Mouse (Mus musculus) splenic B cell, adult 2 months (primary cell): Measurements from ENCODE around the gene Foxn3.

Experiments
- DNase-seq: peaks from one replicate; pipeline ENCODE4 v3.0.0-alpha.2; 2011; ENCODE audit warnings: low read depth, low spot score
- H3K27me3 ChIP-seq: 2 replicates; pipeline ENCODE4 v1.6.1; 2012; ENCODE audit warnings: mild to moderate bottlenecking, low read length, moderate library complexity, mixed read lengths; ENCODE audit not compliant: control insufficient read depth, poor library complexity, insufficient read depth, severe bottlenecking
- H3K36me3 ChIP-seq: 2 replicates; pipeline ENCODE4 v1.6.1; 2012; ENCODE audit warnings: mild to moderate bottlenecking, low read length, moderate library complexity, mixed read lengths; ENCODE audit not compliant: control insufficient read depth, poor library complexity, insufficient read depth, severe bottlenecking

The Foxn3 gene

DNA sequence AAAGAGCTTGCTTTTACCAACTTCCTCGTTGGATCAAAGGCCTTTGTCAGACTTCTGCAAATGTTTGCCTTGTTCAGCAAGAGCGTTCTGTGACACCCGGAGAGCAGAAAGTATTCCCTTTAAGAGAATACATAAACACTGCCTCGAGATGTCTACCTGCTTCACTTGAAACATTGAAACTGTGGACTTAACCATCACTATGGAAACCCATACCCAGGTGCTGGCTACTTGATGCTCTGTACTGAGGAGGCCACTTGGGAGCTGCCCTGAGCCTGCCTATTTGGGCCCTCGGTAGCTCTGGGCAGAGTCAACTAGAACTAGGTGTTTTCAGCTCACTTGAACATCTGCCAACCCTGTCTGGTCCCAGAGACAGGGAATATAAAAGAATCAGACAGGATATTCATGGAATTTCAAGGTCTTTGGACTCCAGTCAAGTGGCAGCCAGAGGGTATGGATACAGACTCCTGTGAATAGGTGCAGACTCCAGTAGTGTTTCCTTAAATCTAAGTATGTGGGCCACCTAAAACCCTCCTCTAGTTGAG, 323.1 kb downstream of the Foxn3 start:
- Histone ChIP-seq H3K27me3 (no peaks in the 10 kb centered on the region), H3K36me3 (0 out of 2 replicates have a peak, but pooled peaks cover 3% of the 10 kb centered on the region)
- no peak for DNase-seq

DNA sequence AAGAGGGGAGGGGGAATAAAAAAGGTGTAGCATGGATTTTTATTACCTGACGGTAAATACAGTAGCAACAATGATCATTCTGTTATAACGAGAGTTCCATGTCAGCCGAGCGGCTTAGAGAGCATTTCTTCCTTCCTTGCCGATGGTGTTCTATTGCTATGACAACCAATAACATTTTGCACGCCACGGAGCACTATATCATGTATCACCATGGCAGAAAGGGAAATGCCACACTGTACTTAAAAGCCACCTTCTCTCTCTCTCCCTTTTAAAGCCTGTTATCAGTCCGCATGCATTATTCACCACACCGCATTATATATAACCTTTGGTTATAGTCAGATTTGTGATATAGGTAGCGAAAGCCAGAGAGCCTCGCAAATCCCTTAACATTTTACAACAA, 323.6 kb downstream of the Foxn3 start:
- Histone ChIP-seq H3K36me3 (0 out of 2 replicates have a peak, but pooled peaks cover 3% of the 10 kb centered on the region), H3K27me3 (no peaks in the 10 kb centered on the region)
- no peak for DNase-seq

DNA sequence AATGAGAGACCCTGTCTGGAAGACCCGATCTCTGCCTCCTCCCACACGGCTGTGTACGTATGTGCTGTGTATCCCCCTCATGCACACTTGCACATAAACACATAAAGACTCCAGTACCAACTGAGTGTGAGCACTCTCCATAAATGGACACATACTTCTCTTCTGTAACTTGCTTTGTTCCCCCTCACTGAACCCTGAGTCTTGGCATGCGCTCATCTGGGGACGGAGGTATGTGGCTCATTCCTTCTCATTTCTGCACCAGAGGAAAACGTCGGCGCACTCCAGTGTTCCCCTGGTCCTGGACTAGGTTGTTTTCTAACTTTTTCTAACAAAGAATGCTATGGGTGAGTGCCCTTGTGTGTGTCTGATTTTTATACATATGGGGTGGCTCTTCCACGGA, 325.9 kb downstream of the Foxn3 start:
- Histone ChIP-seq H3K36me3 (no peaks in the 10 kb centered on the region; the same call in 1 of the 2 replicates), H3K27me3 (no peaks in the 10 kb centered on the region)
- no peak for DNase-seq

DNA sequence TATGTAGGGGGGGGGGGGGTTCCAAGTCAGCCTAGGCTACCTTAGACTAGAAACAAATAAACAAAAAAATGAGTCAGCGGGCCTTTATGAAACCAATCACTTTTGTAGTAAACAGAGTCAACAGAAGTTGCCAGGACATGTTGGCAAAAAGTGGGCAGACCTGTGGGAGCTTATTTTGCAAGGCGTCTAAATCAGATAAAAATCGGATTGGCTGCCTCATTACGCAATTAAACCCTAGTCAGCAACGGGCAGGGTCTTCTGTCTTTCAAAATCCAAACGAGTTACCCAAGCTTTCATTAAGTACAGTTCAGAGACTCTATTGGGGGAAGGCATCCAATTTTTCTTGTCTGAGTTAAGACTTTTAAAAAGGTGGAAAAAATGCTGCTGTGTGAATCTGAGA, 329.0 kb downstream of the Foxn3 start:
- no peaks in the 10 kb centered on the region for H3K27me3 ChIP-seq
- no peak for DNase-seq
- H3K36me3 ChIP-seq: no peaks in the 10 kb centered on the region; the same call in 1 of the 2 replicates

DNA sequence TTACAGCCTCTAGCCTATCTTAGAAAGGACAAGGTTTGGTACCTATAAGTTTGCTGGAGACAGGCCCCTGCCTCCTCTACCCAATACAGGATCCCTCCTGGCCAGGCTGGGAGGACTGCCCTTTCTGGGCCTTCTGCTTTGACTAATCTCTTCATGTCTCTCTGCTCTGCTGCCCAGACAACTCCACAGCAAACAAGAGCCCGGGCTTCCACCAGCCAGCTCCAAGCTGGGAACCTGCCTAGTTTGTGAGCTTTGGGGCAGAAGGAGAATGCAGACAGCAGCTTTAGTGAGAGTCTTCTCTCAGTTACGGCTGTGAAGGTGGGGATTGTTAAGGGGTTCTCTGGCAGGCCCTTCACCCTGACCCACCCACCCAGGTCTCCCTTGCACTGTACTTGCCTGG, 330.0 kb downstream of the Foxn3 start:
- no peaks in the 10 kb centered on the region; the same call in 1 of the 2 replicates for H3K36me3 ChIP-seq
- H3K27me3 ChIP-seq: no peaks in the 10 kb centered on the region
- no peak for DNase-seq

DNA sequence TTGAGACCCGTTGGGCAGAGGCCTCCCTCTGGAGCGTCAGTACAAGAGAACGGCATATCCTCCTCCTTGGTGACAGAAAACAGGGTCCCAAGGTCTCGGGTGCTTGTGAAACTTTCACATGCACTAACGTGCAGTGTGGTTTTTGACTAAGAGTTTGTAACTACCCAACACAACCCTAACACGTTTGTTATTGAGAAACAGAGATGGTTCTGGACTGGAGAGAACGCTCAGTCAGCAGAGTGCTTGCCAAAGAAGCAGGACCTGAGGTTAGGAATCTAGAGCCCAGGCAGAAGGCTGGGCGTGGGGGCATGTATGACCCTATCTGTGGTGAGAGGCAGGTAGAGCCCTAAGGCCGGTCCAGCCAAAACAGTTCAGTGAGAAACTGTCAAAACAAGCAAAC, 330.9 kb downstream of the Foxn3 start:
- Histone ChIP-seq H3K36me3 (no peaks in the 10 kb centered on the region; the same call in 1 of the 2 replicates), H3K27me3 (no peaks in the 10 kb centered on the region)
- no peak for DNase-seq

DNA sequence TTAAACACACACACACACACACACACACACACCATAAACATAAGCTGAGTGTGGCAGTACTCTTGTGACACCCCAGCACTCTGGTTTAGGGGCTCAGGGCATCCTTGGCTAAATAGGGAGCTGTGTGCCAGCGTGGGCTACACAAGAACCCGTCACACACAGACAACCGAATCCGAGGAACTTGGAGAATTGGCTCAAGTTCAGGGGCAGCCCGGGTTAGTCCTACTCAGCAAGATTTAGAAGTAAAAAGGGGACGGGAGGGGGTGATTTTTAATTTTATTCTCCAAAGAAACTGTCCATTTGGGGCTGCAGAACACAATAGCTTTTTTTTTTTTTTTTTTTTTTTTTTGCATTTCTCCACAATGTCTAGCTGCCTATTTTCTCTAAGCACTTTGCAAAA, 332.1 kb downstream of the Foxn3 start:
- no peak for DNase-seq
- Histone ChIP-seq H3K27me3 (no peaks in the 10 kb centered on the region), H3K36me3 (no peaks in the 10 kb centered on the region; the same call in 1 of the 2 replicates)

DNA sequence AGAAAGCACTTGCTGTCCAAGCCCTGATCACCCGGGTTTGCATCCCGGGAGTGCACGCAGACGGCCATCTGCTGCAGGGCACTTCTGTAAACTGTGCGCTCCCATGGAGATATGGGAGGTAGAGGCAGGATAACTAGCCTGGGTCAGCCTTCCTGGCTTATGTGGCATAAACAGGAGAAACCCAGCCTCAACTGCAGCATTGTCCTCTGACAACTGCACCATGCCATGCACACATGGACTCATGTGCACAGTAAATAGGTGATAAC, 332.7 kb downstream of the Foxn3 start:
- Histone ChIP-seq H3K27me3 (no peaks in the 10 kb centered on the region), H3K36me3 (no peaks in the 10 kb centered on the region; the same call in 1 of the 2 replicates)
- no peak for DNase-seq

DNA sequence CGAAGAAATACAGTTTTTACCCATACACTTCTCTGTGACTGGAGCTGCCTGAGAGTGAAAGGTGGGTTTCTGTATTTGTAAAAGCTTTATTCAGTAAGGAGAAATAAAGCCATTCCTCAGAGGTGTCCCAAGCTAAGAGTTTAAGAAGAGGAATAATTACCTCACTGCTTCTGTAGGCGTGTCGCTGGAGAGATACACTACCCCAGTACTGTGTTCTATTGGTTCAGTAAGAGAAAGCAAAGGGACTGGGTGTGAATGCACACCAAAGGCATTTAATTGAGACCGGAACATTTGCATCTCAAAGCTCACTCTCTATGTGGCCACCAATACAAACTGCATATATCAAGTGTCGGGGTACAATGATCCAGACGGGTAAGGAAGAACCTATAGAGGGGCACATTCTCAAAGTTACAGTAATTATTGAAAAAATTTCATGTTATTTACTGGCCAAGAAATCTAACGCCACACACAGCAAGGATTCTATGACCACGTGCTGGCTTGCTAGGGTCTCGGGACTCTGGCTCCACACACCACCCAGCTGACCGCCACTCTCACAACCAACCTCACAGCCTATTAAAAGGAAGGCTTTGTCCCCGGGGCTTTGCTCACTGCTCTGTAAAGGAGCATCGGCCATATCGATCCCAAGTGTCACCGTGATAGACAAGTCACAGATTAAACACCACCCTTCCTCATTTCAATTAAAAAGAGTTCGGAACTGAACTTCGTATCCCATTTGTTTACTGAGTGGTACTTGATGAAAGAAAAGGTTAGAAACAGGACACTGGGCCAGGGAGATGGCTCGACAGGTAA, 333.2 kb downstream of the Foxn3 start:
- DNase-seq: no peak
- Histone ChIP-seq H3K27me3 (no peaks in the 10 kb centered on the region), H3K36me3 (no peaks in the 10 kb centered on the region; the same call in 1 of the 2 replicates)

DNA sequence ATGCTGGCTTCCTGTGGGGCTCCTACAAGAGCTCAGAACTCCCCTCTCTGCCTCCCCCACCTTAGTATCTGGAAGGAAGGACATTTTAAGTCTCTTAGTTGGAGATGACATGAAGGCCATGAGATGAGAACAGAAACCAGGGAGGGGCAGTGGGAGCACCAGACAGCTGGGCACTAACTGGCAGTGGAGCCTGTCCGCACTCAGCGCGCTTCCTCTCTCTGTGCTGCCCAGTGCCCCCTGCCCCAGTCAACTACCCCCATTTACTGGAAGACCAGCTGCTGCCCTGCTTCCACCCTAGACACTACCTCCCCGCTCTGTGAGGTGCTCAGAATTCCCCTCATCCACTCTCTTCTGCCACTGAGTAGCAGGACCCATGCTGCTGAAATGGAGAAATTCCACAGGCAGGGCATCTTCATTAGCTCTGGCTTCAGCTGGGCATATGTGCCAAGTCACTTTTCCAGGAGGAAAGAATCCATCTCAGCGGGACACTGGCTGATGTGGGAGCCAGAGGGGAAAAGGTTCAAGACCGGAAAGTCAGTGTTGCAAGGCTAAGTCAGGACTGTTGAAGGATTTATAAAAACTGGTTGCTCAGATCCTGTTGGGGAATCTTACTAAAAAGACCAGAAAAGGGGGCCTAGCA, 335.9 kb downstream of the Foxn3 start:
- Histone ChIP-seq H3K36me3 (no peaks in the 10 kb centered on the region; the same call in 1 of the 2 replicates), H3K27me3 (no peaks in the 10 kb centered on the region)
- peak; percentile 23 for DNase-seq

DNA sequence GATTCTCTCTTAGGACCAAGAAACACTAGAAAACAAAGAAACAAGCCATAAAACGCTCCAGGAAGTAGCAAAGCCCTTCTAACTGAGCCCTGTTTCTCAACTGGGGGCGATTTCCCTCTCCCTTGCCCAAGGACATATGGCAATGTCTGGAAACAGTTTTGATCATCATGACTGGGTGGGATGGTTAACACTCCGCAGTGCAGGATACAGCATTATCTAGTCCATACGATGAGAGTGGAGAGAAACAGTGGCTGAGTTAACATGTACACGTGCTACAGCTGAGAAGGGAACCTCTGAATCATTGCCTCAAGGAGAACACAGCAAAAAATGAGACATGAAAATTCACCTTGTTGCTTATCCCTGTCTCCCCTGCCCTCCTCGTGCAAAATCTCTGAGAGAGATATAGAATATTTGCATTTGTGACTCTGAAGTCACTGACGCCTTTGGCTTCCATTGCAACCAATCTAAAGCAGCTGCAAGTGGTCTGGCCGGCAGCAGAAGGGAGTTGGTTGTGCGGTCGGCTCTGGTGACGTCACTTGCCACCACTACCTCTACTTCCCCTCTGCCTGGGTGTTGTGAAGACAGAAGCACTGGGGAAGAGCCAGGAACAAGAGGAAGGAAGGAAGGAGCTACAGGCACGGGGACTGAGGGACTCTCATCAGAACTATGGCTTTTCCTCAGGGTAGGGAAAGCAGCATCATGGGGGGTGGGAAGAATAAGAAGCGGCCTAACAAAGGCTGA, 338.3 kb downstream of the Foxn3 start:
- no peaks in the 10 kb centered on the region for H3K27me3 ChIP-seq
- no peaks in the 10 kb centered on the region; the same call in 1 of the 2 replicates for H3K36me3 ChIP-seq
- DNase-seq: peak; percentile 81

DNA sequence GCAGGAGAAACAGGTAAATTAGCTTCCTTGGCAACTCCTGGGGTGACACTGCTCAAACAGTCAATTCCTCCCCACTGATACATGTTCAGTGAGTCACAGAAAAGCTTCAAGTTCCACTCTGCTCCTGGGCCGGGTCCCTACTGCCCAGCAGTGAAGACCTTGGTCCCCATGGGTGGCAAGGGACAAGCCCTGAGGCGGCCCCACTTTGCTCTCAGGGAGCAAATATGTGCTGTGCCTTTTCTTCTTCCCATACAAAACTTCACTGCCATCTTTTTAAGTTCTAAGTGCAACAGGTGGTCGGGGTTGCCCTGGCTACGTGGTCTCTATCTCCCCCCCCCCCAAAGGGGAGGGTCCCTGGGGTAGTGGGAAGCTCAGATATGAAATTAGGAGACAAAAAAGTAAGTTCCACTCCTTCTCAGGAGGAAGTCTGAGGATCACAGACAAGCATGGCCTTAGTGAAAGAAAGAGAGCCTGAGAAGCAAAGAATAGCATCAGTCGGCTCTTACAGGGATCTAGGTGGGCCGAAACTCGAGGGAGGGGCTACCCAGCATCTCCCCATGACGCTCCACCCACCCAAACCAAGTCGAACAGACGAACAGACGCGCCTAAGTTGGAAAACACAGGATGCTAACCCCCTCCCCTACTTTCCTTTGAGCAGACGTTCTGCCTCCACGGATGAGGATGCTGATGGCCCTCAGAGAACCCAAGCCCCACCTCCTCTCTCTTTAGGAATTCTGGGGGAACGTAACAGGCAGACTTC, 342.1 kb downstream of the Foxn3 start:
- no peaks in the 10 kb centered on the region for H3K27me3 ChIP-seq
- no peak for DNase-seq
- H3K36me3 ChIP-seq: no peaks in the 10 kb centered on the region; the same call in 1 of the 2 replicates

DNA sequence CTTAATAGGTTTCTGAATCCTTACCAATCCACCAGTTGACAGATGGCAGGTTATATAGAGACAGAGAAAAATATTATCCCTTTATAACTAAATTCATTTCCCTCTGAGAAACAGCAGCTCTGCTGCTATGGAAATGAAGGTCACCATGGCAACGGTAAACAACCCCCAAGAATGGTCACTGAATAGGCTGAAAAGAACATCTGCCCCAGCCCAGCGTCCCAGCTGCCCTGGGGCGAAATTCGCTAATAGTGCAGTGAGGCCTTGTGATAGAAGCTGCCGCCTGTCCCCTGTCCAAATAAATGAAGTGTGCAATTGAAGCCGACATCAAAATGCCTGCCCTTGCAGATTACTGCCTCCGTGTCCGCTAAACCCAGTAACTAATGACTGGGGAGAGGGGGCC, 343.0 kb downstream of the Foxn3 start:
- Histone ChIP-seq H3K27me3 (no peaks in the 10 kb centered on the region), H3K36me3 (no peaks in the 10 kb centered on the region; the same call in 1 of the 2 replicates)
- DNase-seq: no peak

DNA sequence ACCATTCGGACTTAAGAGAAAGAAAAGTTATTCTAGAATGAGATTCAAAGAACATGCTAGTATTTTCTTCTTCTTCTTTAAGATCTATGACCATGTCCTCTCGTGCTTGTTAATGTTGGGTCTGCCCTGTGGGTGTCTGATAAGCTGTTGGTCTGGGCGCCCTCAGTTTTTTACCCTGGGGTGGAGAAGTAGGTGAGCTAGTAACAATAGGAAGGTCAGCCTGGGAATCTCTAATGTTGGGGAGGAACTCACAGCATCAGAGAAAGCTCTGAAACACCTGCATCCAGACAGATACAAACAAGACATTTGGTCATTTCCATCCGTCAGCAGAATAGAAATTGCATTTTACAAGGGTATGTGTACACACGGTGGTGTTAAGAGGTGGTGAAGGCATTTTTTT, 343.6 kb downstream of the Foxn3 start:
- Histone ChIP-seq H3K36me3 (no peaks in the 10 kb centered on the region; the same call in 1 of the 2 replicates), H3K27me3 (no peaks in the 10 kb centered on the region)
- no peak for DNase-seq
